Mouse (Mus musculus): Measurements from ENCODE around the gene Tmem104.
A peak's percentile ranks its signal among the peaks of the same experiment; 100 is the strongest.

Gene Tmem104

DNA sequence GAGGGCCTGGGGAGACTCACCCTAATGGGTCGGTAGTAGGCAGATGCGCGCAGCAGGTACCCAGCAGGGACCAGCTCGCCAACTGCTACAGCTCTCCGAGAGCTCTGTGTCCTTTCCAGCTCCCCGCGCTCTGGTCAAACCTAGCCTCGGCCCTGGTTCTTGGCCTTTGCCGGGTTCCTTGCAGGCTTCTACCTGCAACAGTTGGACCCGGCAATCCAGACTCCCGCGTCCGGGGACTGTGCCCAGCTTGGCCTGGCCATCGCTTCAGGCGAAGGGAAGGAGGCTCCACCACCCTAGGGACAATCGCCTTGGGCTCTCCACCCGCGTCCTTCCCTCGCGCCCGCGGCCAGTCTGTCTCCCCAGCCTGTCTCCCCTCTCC lies 79.1 kb downstream of the Tmem104 start:
- DNase-seq = peak; percentile 70 to 75

DNA sequence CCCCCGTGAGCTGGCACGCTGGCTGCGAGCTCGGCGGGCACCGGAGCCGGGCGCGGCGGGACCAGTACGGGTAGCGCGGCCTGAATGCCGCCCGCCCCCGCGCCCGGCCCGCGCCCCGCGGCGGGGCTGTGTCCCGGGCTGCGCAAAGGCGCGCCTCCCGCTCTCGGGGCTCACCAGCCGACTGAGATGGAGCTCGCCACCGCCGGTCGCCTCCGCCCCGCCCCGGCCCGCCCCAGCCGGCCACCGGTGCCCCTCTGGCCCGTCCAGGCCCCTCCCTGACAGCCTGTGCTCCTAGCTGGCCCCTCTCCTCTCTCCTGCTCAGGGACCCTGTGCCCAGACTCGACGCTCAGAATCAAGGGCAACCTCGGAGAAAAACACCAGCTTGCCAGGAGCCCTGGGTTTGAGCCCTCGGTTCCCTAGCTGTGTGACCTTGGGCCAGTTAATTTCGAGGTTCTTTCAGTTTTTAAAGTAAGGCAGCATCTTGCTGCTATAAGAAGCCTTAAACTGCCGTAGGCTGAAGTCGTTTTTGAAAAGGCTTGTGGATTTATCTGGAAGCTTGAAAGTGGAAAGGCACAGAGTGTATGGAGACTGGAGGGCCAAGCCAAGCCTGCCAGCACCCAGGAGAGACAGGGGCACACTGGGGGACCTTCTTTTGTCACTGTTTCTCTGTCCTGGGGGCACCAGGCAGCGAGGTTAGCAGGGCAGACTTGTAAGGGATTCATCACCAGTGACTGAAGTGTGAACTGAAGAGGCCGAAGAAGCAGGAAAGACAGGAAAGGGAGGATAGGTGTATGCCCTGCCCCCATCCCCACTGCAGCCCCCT lies 80.0 kb downstream of the Tmem104 start, which contains the start of gene Grin2c:
Gene Grin2c, minus strand, starts transcription at position 183 of the 823 bp plus-strand sequence.
- peak; percentile 75 to 78 for DNase-seq

DNA sequence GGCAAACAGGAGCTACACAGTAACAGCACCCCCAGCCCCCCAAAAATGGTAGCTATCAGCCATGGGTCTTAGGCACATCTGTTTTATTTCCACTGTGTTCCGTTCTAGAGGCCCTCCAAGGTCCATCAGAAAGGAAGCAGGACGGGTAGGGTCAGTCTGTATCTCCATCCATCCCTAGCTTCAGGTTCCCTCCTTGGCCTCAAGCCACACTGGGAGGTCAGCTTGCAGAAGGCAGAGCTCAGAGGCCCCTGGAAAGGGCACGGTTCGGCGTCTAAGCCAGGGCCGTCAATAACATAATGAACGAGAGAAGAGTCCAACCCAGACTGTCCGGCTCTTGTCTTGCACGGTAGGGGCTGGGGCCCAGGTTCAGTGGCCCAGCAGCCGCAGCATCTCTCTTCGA lies 80.7 kb downstream of the Tmem104 start:
- no peak for DNase-seq

DNA sequence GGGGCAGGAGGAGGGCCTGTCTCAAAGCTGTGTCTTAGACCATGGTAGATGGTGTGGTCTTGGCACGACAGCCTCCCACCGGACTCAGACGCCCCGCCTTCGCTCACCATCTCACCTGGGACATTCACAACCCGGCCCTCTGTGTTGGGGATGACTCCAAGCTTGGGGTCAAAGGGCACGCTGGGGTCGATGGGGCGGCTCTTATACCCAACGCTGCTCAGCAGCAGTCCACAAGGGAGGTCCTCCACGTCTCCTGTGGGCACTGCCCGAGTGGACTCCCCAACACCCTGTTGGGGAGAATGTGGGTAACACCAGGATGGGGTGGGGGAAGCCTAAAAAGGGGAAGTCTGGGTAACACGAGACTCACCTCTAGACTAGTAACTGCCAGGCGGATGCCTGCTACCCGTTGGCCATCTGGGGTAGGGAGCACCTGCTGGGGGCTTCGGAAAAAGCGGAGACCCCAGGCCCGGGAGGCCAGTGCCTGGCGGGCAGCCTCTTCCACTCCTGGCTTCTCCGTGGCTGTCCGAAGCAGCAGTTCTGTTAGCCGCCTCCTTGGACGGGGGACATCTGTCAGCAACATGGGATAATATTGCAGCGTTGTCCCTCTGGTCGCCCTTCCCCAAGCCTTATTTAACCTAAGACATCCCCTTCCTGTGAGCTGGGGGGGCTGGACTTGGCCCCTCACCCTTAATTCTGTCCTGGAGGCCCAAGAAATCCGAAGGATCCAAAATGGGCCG lies 82.2 kb downstream of the Tmem104 start:
- no peak for DNase-seq

DNA sequence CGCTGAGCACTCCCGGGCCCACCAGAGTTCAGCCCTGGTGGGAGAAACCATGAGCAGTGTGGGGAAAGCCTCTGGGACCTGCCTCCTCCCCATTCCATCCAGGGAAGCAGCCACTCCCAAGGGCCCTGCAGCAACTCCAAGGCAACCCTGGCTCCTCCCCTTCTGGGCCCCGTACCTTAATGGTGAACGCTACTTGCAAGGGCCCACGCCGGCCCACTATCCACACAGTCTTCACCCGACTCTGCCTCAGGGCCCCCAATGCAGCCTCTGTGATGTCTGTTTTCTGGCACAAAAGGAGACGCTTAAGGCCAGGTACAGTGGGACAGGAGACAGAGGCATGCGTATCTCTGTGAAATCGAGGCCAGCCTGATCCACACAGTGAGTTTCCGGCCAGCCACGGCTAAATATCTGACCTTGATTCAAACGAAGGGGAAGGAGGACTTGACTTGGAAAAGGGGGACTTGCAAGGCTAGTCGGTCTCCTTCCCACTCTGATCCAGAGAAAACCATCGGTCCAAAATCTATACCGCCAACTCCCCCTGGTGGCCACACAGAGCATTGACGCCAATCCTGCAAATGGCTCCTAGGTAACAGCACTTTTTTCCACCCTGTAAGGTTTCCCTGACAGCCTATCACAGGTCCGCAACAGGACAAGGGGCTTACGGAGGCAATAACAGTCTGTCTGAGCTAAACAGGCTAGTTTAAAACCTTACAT lies 83.0 kb downstream of the Tmem104 start:
- DNase-seq = peak; percentile 93 to 97

DNA sequence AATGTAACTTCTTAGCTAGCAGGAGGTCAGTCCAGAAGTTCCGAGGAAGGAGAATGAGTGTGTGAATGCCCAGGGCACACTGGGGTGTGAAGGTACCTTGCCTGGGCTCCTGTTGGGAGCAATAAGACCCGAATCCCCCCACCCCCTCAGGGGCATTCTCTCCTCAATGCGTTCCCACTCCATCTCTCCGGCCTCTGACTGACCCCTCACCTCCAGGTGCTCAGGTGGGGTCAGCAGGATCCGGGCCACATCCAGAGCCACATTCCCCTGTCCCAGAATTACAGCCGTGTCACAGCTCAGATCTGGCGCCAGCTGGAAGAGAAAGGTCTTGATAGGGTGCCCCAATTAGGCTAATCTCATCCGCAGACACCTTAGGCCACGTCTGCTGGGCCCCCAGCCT lies 83.8 kb downstream of the Tmem104 start:
- DNase-seq = no peak

DNA sequence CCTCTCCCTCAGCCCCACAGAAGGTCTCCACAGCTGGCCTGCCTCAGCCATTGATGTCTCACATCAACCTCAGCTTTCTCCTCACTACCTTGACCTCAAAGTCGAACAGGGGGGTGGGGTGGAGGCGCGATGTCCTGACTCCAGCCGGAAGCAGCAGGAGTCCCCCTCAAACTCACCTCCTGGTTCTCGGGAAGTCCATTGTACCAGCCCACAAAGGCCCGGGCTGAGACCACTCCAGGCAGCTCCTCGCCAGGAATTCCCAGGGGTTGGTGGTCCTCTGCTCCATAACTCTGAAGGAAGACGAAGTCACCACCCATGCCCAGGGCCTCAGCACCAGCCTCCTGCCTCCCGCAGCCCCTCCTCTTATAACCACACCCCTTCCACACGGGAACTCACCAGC lies 84.2 kb downstream of the Tmem104 start:
- no peak for DNase-seq

DNA sequence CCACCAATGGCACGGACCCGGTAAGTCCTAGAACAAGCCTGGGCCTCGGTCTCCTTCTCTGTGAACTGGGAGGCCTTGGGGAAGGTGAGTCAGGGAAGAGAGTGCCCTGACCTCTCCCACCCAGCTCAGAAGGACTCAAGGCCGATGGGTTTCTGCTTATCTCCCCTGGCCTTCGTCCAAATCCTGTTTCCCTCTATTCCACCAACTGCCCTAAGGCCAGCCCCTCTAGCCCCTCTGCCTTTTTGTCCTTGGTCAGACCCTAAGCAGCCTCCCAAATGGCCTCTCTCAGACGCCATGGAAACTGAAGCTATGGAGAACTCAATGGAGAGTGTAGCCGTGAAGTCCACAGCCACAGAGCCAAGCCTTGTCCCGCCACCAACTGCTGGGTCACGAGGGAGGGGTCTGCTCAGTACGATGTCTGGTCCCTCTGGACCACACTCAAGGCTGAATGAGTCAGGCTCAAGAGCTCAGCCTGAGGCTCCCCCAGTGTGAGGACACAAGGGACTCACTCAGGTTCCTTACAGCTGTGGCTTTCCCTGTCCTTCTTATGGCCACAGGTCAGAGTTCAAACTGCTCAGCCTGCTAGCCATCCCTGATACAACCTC lies 85.7 kb downstream of the Tmem104 start:
- DNase-seq = no peak

DNA sequence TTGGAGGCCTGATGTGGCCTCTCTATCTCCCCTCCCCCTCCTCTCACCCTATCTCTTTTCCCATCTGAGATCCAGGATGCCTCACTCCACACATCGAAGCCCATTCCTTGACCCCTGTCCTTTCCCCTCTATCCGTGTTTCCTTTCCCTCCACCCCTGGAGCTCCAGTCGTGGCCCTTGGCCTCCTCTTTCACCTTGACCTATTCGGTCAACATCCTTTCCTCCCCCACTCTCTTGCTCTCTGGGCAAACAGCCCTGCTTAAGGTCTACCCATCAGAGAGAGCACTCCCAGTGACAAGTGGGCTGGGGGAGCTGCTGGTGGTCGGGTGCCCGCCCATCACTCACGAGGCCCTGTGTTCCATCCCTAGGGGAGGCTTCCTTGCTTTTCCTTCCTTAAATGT lies 86.4 kb downstream of the Tmem104 start:
- DNase-seq = no peak

DNA sequence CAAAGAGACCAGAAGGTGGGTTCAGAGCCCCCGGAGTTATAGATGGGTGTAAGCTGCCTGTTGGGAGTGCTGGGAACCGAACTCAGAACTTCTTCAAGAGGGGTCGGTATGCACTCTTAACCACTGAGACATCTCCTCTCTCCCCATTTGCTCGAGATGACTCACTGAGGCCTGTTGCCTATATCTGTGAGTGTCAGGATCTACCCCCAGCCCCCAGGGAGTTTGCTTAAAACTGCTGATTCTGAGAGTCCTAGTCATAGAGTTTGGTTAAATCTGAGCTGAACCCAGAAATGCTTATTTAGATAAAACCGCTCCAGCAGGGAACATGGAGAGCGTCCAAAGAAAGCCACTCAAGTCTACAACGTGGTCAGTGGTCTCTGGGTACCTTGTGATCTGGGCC lies 86.9 kb downstream of the Tmem104 start:
- no peak for DNase-seq

DNA sequence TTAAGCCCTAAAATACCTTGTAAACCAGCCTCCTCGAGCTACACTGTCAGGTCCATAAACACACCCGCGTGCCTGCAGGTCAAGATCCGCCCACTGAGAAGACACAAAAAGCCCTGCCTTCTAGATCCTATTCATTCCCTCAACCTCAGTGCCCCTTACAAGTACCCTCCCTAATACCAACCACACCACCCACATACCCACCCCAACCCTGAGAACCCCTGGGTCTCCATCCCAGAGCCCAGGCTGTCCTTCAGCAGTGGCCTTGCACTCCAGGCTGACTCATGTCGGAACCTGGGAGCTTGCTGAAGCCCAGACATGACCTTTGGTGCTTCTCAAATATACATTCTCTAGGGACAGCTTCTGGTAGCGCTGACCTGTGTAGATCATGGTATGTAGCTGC lies 87.5 kb downstream of the Tmem104 start:
- no peak for DNase-seq

DNA sequence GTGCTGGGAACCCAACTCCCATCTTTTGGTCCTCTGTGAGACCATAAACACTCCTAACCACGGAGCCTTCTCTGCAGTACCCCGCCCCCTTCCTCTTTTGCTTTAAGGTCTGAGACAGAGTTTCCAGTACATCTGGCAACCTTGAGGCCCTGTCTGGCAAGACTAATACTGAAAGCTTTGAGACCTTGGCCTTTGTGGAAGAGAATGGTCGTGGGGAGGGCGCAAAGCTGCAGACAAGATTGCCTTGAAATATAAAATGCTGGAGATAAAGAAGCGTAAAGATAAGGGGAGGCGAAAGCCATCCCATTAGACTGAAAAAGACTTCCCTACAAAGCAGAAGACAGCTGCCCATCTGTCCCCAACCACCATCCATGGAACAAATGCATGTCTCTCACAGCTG lies 88.2 kb downstream of the Tmem104 start:
- DNase-seq = no peak

DNA sequence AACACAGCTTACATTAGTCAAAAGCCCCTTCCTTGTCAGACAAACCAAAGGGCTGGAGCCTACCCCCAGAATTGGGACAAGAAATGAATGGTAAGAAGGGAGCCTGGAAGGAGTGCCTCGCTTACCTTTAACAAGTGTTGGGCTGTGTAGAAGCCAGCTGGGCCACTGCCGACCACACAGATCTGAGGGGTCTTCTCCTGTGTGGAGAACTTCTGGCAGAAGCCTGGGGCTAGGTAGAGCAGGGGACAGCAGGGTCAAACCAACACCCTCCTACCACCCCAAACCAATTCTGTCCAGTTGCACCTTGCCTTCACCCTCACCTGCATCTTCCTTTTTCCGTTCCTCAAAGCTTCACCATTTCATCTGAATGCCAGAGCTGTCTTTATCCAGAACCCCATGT lies 88.7 kb downstream of the Tmem104 start:
- no peak for DNase-seq

DNA sequence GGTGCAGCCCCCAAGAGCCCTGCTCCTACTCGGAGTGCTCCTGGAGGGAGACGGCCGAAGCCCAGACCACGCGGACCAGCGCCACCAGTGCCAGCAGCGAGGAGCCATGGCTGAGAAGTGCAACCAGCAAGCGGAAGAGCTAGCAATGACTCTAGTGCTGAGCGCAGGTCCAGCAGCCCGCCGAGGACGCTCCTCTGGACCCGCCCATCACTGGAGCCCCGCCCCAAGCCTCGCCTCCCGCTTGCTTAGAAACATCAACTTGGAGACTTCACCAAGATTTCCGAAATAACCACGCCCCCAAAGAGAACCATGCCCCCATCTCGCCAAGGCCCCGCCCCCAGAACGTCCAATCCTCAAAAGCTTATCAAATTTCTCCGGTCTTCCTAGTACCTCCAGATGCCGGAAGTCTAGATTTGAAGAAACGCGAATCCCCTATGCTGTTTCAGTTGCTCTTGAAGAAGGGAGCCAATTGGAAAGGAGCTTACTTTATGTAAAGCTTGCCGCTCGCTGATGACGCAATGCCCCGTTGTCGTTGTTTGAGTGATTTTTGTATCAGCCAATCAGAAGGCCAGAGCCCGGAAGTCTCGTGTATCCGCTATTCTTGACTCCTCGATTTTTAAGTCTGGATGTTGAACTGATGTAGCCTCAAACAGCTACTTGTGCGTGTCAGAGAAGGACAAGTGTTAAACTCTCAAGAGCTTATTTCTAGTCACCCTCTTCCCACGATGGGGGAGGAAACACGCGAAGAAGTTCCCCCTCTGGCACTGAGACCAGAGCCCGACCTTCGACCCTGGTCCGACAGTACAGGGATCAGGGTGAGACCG lies 89.7 kb downstream of the Tmem104 start, which contains the start of gene Fdxr:
Gene Fdxr, minus strand, starts transcription at position 271 of the 824 bp plus-strand sequence.
- DNase-seq = peak; percentile 93 to 98

DNA sequence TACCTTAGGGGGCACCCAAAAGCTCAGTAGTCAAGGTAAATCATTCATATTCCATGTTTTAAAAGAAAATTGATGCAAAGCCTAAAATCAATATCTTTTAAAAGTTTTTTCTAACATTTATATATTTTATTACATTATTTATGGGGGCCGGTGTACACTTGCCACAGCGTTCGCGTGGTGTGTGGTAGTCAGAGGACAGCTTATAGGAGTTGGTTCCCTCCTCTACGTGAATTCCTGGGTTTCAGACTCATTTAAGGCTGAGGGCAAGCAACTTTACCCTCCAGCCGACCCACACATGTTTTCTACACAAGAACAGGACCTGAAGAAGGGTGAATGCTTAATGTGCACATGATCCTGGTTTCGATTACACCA lies 90.3 kb downstream of the Tmem104 start:
- no peak for DNase-seq

DNA sequence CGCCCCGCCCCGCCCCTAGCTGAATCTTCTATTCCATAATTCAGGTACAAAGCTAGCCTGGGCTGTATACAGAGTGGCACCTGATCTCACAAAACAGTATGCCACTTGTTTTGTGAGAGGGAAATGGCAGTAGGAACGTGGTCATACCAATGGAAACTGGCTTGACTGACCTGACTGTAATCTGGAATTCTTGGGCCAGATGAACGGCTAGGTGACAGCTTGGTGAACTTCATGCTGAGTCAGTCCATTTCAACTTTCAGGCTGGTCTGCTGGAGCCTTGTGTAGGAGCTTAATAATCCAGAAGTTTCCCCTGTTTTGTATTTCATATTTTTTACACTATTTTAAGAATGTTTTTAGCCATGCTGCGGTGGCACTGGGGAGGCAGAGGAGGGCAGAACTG lies 90.9 kb downstream of the Tmem104 start:
- DNase-seq = no peak

DNA sequence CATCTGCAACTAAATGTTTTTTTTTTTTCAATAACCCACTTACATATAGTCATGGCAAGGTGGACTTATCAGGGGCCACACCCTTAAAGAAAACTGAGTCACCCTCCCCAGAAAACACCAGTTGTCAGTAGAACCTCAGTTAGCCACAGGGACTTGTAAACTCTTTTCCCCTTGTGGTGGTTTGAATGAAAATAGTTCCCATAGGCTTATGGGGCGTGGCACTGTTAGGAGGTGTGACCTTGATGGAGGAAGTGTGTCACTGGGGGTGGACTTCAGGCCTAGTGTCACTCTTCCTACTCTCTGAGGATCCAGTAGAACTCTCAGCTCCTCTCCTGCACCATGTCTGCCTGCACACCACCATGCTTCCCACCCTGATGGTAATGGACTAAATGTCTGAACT lies 92.4 kb downstream of the Tmem104 start:
- no peak for DNase-seq

DNA sequence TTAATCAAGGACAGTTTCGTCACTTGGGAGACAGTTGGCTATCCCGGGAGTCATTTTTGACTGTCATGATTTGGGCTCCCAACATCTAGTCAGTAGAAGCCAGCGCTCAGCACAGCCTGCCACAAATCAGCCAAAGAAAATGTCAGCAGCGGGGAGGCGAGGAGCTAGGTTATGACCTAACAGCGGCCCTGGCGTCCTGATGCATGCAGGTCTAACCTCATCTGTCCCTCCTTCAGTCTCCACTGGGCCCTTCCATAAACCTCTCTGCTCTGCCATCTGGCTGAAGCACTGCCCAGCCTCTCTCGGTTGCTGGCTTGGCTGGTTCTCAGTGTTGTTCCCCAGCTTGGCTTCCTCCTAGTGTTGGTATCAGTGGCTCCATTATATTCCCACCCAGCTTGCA lies 95.0 kb downstream of the Tmem104 start:
- peak in 1 of 2 experiments; percentile 18 for DNase-seq

DNA sequence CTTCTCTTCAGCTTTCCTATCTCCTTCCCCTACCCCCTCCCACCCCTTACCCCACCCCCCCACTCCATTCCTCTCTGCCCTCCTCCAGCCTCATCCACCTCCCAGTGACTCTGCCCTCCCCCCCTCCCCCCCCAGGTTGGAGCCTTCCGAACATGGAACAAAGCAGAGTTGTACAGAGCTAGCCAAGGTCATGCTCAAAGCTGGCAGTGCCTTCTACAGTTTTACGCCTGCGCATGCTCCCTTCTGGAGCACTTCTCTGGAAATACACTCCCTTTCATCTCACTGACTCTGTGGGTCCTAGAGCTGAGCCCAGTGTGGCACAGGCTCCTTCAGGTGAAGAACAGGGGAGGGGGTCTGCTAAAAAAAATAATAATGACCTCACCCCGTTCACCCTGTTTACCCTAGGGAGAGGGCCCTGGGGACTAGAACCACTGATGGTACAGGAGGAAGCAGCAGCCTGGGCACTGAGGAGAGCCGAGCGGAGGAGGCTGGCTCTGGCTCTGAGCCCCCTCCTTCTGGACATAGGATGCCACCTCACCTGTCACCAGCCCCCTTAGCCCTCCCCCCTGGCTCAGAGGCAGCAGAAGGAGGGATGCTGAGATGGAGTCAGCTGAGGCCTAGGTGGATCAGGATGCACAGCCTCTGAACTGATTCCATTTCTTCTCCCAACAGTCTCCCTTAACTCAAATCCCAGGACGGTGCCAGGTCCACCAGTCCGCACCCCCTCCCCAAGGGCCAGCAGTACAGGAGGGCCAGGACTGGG lies 95.6 kb downstream of the Tmem104 start:
- peak in 1 of 2 experiments; percentile 15 for DNase-seq

DNA sequence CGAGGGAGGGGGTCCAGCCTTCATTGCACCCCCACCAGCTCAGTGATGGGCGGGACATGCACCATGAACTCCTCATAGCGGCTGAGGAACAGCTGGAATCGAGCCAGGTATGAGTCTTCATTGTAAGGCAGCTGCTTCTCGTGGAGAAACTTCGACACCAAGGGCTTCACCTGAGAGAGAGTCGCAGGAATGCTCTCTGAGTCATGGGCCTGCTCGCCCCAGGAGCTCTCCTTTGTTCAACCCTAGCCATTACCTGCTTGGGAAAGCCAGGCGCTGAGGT lies 96.1 kb downstream of the Tmem104 start:
- peak in 1 of 2 experiments; percentile 5 for DNase-seq

DNA sequence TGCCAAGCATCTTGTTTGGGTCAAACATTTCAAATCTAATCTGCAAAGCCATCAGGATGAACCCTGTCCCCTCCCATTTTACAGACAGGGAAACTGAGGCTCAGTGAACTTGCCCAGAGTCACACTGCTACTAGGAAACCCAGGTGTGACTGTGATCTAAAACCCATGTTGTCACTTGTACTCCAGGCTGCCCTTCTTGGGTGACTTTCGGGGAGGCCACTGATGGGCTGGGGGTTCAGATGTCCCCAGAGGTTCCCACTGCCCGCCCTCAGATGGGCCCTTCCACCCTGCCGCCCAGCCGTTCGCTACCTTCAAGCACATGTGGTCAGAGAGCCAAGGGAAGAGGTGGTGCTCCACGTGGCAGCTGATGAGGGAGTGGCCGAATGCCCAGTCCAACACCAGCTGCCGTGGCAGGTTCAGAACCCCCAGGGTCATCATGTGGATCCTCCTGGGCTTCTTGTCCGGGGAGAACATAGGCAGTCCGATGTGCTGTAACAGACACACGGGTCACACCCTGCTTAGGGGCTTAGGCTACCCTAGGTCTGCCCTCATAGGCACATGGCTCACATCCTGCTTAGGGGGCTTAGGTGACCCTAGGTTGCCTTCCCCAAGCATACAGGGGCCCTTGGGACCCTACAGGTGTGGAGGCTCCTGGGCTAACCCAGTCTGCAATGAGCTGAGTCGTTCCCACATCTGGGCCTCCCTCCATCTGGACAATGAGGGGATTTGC lies 96.8 kb downstream of the Tmem104 start:
- DNase-seq = no peak

All from cerebellum, postnatal 36 days (tissue).